Mouse (Mus musculus): ENCODE measurements around the gene Bbs9.

DNA sequence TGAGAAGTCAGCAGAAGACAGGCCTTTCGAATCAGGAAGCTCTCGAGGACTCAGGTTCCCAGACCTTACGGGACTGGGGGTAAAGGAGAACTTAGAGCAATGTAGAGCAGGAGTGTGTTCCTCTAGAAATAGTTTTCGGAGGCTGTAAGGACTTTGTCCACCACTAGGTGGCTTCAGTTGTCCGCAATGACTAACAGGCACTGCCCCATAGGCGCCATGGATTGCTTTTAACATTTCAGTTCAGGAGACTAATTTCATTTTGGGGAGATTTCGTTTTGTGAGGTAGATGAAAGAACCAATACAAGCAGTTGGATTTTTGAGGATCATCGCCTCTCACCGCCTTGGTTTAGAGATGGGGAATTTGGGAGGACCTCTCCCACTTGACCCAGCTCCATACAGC lies 149.5 kb downstream of the Bbs9 start:
- TF ChIP-seq GATA1 (IDR thresholded peaks at IDR 0.05; ENCODE audit: borderline replicate concordance, low read length) (no peak), FLI1 (IDR thresholded peaks at IDR 0.05; ENCODE audit: low read length) (no peak)
